Mouse (Mus musculus) kidney, adult 8-10 months (tissue): ENCODE results near the gene Speg.
A peak's percentile ranks its signal among the peaks of the same experiment; 100 is the strongest.

ENCODE experiments used
- DNase-seq, 2 experiments: peaks; one replicate each; pipeline ENCODE4 v3.0.0; 2022

Speg gene

GRCm38 (mm10) chr1:75374950-75375936 lies at the start of gene Speg:
Speg (plus strand) TSS chr1:75375297.
- no peak for DNase-seq

DNA sequence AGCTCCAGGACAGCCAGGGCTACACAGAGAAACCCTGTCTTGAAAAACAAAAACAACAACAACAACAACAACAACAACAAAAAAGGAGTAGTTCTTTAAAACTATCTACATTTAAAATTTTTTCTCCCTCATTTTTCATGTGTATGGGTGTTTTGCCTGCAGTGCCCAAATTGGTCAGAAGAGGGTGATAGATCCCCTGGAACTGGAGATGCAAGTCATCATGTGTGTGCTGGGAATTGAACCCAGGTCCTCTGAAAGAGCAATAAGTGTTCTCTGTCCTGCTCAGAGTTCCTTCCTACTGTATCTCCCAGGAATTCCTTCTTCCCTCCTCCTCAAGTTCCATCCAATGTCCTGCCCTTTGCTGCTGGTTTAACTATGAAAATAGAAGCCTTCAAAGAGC lies 47.6 kb upstream of the Speg start:
- DNase-seq: no peak

- no peak for DNase-seq
Measured at GRCm38 (mm10) chr1:75331271-75331670, 43.8 kb upstream of the Speg start.

DNA sequence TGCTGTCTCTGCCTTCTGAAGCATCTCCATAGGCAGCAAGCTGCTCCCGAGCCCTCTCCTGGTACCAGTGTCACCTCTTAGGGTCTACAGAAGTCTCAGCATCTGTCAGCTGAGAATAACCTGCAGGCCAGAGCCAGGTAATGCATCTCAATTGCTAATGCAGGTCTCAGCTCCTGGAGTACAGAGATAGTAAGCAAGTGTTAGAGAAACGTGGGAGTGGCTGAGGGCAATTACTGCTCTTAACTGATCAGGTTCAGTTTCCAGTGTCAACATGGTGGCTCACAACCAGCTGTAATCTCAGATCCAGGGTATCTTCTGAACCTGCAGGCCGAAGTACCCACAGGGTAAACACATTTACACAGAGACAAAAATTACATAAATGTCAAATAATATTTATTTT lies 38.6 kb upstream of the Speg start:
- DNase-seq: no peak

DNA sequence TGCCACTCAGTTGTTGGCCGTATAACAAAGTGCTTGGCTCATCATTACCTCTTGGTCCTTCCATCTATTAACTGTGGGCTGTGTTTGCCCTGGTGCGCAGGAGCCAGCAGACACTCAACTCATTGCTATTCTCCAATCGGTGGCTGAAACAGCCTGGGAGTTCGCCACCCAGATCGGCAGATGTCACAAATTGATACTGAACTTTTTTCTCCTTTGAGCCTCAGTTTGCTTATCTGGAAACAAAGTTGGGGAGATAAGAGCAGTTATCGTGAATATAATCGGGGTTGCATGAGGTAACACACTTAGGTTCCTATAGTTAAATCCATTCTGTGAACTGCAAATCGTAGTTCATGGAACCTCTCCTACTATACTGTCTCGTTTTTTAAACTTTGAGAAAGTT lies 38.0 kb upstream of the Speg start:
- no peak for DNase-seq

GRCm38 (mm10) chr1:75338091-75338694 lies 36.9 kb upstream of the Speg start:
- no peak for DNase-seq

DNA sequence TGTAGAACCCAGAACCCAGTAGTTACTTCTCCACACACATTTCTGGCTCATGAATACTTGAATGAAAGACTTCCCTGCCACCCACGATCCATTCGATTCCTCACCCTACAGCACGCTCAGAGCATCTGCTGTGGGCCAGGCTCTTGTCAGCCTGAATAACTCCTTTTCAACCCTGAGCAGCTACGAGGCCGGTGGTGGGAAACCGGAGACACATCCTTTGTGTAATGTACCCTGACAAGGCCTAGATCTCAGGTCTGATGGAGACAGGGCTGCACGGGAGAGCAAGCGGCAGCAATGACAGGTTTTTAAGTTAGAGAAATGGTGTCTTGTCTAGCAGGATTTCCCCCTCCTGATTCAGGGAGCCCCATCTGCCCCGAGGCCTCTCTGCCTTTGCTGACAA lies 35.8 kb upstream of the Speg start:
- no peak for DNase-seq

DNA sequence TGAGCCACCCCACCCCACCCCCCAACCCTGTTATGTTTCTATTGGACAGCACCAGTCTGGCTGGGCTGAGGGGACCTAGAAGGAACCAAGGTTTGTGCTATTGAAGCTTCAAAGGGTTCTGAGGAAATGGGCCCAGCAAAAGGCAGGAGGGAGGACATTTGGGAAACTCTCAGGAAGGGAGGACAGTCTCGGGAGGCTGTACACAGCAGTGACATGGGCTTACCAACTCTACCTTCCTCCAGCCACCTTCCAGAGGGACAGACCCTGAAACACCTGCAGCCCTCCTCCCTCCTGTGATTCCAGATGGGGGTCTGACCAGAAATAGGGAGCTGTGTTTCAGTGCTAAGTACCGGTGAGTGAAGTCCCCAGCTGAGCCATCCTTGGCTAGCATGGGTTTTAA lies 34.6 kb upstream of the Speg start:
- DNase-seq: no peak

DNA sequence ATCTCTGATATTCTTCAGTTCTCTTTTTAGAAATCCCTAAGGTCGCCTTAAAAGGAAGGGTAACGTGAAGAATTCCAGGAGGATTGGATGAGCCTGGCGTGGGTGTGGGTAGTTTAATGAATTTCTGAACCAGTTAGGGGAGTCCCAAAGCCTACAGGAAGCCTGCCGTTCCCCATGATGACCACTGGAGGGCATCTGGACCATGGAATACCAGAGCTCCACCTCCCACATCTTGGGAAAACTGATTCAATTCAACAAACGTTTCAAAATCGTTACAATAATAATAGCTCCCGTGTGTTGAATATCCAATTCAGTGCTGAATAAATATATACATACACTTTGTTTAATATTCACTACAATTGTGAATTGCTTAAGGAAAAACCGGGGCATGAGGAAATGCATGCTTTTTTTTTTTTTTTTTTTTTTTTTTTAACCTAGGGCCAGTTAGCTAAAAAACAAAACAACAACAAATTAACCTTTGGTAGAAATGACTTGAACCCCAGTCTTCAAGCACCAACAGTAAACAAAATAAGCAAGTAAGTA lies 32.2 kb upstream of the Speg start:
- peak; percentile 58 to 62 for DNase-seq

GRCm38 (mm10) chr1:75344291-75345035 lies 30.6 kb upstream of the Speg start:
- no peak for DNase-seq

- no peak for DNase-seq
Measured at GRCm38 (mm10) chr1:75345036-75345935, 29.8 kb upstream of the Speg start.

GRCm38 (mm10) chr1:75347279-75347678 lies 27.8 kb upstream of the Speg start:
- DNase-seq: no peak

DNA sequence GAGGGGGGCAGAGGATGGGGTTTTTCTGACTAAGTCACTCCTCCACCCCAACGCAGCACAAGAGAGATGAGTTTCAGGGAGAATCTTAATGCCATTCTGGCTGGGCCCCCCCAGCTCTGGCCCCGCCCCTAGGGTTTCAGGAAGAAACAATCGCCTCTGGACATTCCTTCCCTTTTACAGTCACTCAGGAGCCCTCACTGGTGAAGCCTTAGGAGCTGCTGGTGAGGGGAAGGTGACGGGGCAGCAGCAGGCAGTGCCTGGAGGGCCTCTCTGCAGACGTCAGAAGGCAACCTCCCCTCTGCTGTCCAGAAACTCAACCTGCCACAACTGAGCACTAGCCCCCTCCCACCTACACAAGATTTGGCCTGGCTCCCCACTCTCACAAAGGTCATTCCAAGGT lies 25.8 kb upstream of the Speg start:
- DNase-seq: no peak

DNA sequence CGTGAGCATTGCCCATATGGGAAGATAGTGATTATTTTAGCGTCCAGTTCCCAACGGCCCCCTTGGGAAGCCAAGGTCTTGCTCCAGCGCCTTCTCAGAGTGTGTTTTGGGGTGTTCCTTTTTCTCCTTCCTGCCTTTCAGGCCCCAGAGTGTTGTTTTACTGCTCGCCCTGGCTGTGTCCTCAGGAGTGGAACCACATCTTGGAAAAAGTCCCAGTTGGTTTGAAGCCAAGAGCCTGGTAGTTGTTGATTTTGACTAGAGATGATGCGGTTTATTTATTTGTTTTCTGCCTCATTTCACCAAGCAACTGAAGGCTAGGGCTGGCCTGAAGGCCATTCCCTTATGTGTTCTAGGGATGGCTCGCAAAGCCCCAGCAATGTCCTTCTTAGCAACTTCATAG lies 17.8 kb upstream of the Speg start:
- peak; percentile 59 to 64 for DNase-seq

GRCm38 (mm10) chr1:75358009-75358408 lies 17.1 kb upstream of the Speg start:
- DNase-seq: no peak

DNA sequence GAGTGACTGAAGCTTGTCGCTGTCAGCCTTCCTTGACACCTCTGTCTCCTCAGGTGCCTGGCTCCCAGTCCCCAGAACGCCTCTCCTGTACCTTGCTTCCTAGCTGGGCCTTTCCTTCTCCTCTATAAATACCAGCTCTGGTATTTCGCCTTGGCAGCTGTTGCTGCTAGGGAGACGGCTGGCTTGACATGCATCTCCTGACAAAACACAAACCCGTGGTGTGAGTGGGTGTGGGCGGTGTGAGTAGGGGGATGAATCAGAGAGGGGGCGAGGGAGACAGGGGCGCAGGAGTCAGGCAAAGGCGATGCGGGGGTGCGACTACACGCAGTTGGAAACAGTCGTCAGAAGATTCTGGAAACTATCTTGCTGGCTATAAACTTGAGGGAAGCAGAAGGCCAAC lies 15.8 kb upstream of the Speg start:
- no peak for DNase-seq

GRCm38 (mm10) chr1:75360112-75361031 lies 14.7 kb upstream of the Speg start, which contains the start of gene Des:
Des (plus strand) TSS chr1:75360329.
- no peak for DNase-seq

GRCm38 (mm10) chr1:75361123-75361522 lies 14.0 kb upstream of the Speg start:
- DNase-seq: no peak

GRCm38 (mm10) chr1:75361750-75362149 lies 13.3 kb upstream of the Speg start:
- DNase-seq: no peak

GRCm38 (mm10) chr1:75363868-75364267 lies 11.2 kb upstream of the Speg start:
- DNase-seq: no peak
